Mouse (Mus musculus) megakaryocyte, adult 5-6 weeks (primary cell): ENCODE measurements at regions not wholly inside any gene's neighbourhood (a gene's known extent, or its start where the extent isn't known, plus 50 kb on each side); places are given as distances from the start of the nearest gene placed in this dataset.
"Not testable (repeated sequence)": the region's sequence is repeated elsewhere in the genome, so short reads cannot be mapped to it uniquely, and the experiment has no call there.

ENCODE experiments used
- ATAC-seq: 2 replicates; pipeline ENCODE4 v1.8.0; 2016; ENCODE audit warnings: mild to moderate bottlenecking, inconsistent platforms; ENCODE audit not compliant: poor library complexity, severe bottlenecking

GRCm38 (mm10) chr17:13432256-13432655, 77.9 kb downstream of the Tcp10c start:
- not testable (repeated sequence) for ATAC-seq

DNA sequence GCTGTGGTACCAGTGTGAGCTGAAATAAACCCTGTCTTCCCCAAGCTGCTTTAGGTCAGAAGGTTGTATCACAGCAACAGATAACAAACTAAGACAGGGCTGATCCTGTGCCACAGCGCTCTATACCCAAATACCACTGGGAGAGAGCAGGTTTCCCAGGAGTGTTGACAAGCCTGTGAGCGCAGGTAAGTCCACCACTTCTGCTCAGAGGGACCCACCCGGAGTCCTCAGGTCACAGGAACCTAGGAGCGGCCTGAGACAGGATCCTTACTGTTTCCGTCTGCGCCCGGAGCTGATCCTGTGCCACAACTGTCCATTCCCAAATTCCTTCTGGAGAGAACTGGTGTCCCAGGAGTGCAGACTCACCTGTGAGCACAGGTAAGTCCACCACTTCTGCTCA, 79.8 kb downstream of the Tcp10c start:
- not testable (repeated sequence) for ATAC-seq

DNA sequence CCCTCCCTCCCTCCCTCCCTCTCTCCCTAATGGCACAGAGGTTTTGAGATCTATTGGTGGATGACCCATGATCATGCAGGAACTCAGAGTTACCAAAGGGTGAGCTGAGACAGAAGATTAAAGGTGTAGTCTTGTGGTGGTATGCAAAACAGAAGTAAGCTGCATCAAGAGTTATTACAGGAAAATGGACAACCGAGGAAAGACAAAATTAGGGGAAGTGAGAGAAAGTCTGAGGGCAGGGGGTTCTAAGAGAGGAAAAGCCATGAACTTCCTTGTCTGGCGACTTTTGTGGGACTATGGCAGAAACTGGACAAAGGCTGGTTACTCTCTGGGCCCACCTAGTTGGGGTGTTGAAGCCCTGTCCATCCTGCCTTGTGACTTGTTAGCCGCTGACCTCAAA, 84.4 kb downstream of the Tcp10c start:
- ATAC-seq: peak; percentile 65

- peak; percentile 80 for ATAC-seq
Measured at GRCm38 (mm10) chr17:13440708-13441530, 86.5 kb downstream of the Tcp10c start.

GRCm38 (mm10) chr17:13442229-13442628, 87.9 kb downstream of the Tcp10c start:
- not testable (repeated sequence) for ATAC-seq

GRCm38 (mm10) chr17:13456869-13457600, 102.7 kb downstream of the Tcp10c start:
- peak; percentile 63 for ATAC-seq

GRCm38 (mm10) chr17:13457942-13458341, 103.6 kb downstream of the Tcp10c start:
- not testable (repeated sequence) for ATAC-seq

DNA sequence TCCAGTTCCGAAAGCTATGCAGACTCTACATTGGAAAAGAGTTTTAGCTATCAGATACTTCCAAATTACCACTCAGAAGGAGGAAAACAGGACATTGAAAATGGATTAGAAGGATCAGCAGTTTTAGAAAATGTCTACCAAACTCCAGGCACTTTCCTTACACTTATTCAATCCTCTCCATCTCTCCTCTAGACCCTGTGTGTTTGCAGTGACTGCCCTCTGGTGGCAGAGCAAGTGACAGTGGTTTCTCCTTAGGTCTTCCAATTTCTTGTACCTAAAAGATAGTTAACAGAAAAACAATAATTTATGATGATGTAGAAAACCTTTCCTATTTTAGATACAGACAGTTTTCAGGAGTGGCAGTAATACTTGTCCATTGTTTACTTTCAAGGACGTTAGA, 104.4 kb downstream of the Tcp10c start:
- ATAC-seq: peak; percentile 63

DNA sequence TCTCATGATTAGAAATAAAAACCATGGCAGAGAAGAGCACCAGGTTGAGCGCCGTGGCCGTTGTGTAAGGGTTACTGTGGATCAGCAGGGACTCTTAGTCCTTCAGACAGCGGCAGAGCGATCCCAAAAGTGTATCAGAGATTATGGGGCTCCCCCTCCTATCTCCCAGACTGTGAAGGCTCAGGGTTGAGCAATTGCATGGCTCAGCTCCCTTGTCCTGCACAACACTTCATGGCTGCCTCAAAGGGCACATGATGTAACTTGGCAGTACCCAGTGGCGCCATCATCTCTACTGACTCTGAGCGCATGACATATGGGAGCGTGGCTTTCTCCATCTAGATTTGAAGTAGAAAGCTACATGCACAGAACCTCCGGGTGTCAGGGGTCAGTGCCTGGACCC, 108.3 kb downstream of the Tcp10c start:
- ATAC-seq: not testable (repeated sequence)

GRCm38 (mm10) chr17:13465822-13466221, 111.5 kb downstream of the Tcp10c start:
- not testable (repeated sequence) for ATAC-seq

GRCm38 (mm10) chr17:13469867-13470380, 115.6 kb downstream of the Tcp10c start:
- ATAC-seq: not testable (repeated sequence)

- ATAC-seq: peak; percentile 75
Measured at GRCm38 (mm10) chr17:13472460-13473062, 118.2 kb downstream of the Tcp10c start.

DNA sequence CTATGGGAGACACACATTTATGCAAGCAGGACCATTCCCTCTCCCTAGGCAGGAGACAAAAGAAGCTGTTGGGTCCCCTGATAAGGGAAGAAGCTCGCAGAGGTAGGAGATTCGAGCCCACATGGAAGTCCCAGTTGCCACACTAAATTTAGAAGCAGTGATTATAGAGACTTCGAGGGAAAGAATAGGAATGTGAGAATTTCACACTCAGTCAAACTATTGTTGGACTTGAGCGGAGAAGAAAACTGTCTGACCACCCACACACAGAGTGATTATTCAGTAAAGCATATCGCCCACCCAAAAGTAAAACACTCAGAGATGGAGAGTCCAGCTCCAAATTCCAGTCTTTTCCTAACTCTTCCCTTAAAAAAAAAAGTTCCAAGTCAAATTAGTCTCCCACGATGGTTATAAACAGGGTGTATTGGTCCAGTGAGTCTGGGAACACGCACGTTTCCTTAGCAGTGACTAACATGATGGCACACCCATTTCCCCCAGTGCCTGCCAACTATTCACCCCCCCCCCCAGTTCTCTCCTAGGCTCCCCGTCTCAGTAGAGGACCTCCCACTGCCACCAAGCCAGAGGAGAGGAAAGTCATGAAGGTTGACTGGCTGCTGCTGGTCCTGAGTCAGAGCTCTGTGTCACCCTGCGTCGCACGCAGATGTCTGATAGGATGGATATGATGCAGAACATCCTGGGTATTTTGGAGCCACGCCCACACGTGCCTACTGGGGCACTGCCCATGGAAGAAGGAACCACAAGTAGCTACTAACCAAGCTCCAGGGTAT, 120.1 kb downstream of the Tcp10c start:
- no peak for ATAC-seq

DNA sequence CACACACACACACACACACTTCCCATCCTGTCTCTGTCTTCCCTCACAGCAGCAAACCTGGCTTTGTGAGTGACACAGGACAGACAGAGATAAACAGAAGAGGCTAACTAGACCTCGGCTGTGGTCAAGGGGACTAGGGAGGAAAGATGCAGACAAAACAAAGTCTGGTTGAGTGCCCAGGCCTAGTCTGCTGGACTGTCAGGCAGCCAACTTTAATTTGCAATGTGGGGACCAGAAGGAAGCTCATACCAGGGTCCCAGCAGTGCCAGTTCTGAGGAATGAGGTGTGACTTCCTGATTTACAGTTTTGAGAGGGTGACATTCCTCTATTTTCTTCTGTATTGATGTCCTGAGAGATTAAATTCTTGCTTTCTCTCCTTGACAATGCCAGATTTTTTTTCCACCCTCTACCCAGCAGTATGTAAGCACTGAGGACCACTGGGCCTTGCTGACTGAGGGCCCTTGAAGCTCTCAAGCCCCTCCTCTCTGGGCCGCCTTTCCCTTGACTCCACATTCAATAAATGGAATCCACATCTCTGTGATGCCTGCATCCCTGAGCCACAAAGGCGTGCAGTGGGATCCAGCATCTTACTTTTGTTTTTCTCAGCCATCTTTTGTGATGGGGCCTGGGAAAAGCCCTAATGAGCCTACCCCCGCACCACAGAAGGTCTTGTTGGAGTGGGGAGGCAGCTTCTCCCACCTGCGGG, 124.6 kb downstream of the Tcp10c start:
- no peak for ATAC-seq

- ATAC-seq: peak; percentile 62
Measured at GRCm38 (mm10) chr17:13479572-13480063, 125.2 kb downstream of the Tcp10c start.

GRCm38 (mm10) chr17:13481445-13482085, 127.2 kb downstream of the Tcp10c start:
- no peak for ATAC-seq

- no peak for ATAC-seq
Measured at GRCm38 (mm10) chr17:13482136-13482535, 127.8 kb downstream of the Tcp10c start.

- ATAC-seq: no peak
Measured at GRCm38 (mm10) chr17:13487291-13488215, 133.2 kb downstream of the Tcp10c start.
